Mouse (Mus musculus): ENCODE results near the gene Rasgef1b.

GRCm38 (mm10) chr5:99247441-99247840 lies 481.4 kb downstream of the Rasgef1b start:
- no peak for TF ChIP-seq CTCF (IDR thresholded peaks at IDR 0.05; ENCODE audit: extremely low read depth, insufficient read depth, low read length)
- TF ChIP-seq POLR2A (IDR thresholded peaks at IDR 0.05; ENCODE audit: extremely low read depth, insufficient read depth, low read length): no peak

Measured in cortical plate, adult 2 months (tissue).